Mouse (Mus musculus) layer of hippocampus, postnatal 10 days (tissue): ENCODE results near the gene Trim15. TPM values are rescaled to one million over a fixed set of nuclear protein-coding genes. Genes with fewer than 3 reads are reported as not detected.

Experiments used
- DNase-seq, 2 experiments: peaks; one replicate each; pipeline ENCODE4 v3.0.0; 2021; ENCODE audit warnings: low spot score in 2 of 2
- total RNA-seq, 2 experiments: library from RNA; stranded (reverse); gene quantifications; 2 replicates each; pipeline ENCODE4 v1.2.3; 2021

The Trim15 gene
- total RNA-seq, 2 experiments from 2014 or later = not detected

GRCm38 (mm10) chr17:36869955-36870810 lies 3.2 kb upstream of the Trim15 start:
- DNase-seq = no peak

DNA sequence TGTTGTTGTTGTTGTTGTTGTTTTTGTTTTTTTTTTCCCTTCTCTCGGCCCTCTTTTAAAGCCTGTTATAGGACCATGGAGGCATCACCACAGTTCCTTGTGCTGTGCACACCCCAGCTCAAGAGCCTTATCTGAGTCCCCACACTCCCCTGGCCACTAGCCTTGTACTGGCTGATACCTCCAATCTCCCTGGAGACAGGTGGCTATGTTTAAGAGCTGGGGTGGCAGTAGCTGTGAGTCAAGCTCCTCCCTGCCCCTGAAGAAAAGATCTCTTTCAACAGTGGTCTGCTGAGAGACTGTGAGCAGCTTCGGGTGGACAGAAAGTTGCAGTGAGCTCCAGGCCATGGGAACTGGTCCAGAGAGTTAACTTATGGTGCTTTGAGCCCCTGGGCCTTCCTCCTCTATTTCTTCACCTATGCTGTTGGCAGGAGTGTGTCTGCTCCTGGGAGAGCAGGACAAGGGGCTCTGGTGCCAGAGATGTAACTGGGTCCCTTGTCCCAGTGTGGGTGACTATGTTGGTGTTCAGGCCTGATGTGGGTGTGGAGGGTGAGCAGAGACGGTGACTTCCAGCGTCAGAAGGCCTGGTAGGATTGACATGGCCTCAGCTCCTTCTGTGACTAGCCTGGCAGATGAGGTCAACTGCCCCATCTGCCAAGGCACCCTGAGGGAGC lies 2.4 kb upstream of the Trim15 start, which contains the start of gene Trim10:
Gene Trim10, plus strand, starts transcription at position 291 of the 671 bp plus-strand sequence.
- no peak for DNase-seq

- no peak for DNase-seq
These were observed 1.8 kb upstream of the Trim15 start for GRCm38 (mm10) chr17:36868836-36869235.

GRCm38 (mm10) chr17:36861680-36862079 lies 5.3 kb downstream of the Trim15 start:
- DNase-seq = no peak

GRCm38 (mm10) chr17:36858181-36858580 lies 8.8 kb downstream of the Trim15 start:
- no peak for DNase-seq

DNA sequence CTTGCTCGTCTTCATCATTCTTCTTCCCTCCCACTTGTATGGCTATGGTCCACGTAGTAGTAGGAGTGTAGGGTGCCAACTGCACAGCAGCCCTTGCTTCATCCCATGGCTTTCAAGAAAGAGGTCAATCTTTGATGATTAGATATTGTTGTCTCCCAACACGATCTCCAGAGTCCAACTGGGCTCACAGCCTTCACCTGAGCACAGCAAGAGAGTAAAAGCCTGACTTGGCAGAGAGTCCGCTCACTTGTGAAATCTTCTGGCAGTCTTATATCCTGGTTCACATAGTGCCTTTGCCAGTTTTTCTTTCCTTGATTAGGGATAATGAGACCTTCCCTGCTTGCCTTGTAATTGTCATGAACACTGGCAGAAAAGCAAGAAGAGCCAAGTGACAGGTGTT lies 10.8 kb downstream of the Trim15 start:
- DNase-seq = no peak

- no peak for DNase-seq
These were observed 11.5 kb downstream of the Trim15 start for GRCm38 (mm10) chr17:36855484-36855883.

DNA sequence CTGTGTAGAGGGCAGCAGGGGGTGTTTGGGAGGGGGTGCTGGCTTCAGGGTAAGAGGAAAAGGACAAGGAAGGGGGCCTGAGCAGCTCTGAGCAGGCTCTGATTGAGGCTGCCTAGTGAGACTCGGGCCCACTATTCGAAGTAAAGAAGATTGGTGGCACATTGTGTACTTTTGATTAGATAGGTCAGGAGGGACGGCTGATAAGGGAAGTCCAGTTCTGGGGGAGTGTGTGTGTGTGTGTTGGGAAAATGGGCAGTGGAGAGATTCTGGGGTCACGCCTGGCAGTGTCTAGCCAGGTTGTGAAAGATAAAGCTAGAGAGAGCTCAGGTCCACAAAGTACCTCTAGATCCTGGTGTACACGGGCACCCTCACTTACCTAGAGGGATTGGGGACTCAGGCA lies 15.4 kb downstream of the Trim15 start:
- no peak for DNase-seq

DNA sequence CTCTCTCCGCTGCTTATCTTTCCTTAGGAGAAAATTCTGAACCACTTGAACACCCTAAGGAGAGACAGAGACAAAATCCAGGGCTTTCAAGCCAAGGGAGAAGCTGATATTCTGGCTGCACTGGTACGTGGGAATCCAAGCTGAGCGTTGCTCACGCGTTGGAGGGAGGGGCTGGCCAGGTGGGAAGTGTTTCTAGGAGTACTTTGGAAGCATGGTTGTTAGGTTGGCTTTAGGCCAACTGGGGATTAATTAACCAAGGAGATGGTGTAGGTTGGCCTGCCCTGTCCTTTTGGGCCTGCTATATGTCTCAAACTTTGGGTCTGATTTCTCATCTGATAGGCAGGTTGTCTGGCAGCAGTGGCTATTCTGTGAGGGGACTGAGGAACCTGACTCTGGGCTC lies 15.8 kb downstream of the Trim15 start:
- DNase-seq = no peak

GRCm38 (mm10) chr17:36849992-36850391 lies 17.0 kb downstream of the Trim15 start:
- DNase-seq = no peak

DNA sequence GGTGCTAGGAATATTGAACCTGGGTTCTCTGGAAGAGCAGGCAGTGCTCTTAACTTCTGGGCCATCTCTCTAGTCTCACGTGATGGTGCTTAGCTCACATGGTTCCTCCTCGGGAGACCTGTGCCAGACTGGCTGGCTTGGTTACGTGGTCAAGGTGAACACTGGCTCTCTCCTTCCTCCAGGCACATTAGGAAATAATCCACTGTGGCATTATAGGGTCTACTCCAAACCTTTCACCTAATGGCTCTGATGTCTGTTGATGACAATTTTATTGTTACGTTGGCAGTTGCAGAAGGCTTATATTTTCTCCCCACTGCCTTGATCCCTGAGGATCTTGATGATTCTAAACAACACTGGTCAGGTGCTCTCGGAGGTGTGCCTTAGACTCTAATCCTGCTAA lies 18.1 kb downstream of the Trim15 start:
- no peak for DNase-seq

DNA sequence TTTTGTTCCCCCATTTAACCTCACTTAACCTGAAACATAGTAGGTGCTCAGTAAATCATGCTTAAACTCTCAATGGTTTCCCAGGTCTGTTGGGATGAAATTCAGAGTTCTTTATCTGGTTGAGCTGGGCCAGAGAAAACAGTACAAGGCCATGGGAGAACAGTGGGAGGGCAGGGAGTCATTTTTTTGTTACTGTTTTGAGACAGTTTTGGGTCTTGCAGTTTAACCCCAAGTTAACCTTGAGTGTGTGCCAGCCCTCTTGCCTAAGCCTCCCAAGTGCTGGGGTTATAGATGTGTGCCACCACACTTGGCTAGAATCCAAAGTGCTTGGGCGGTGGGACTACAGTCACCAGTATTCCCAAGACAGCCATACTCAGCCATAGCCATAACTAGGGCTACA lies 22.3 kb downstream of the Trim15 start:
- DNase-seq = no peak

DNA sequence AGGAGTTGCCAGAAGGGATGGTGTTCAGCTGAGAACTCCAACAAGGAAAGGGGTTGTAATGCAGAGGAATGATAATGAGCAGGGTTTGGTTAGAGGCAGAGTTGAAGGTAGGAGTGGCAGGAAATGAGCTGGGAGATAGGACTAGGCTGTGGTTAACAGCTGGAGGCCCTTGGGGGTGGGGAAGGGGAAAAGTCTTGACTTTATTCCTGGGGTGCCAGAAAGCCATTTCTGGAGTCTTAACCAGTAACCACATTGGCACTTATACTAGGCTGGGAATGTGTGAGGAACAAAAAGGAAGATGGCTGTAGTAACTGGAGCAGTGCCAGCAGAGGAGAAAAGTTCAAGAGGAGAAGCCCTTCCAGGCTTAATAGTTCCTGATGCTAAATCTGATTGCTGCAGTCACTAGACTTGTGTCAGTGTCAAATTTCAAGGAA lies 22.7 kb downstream of the Trim15 start:
- no peak for DNase-seq

DNA sequence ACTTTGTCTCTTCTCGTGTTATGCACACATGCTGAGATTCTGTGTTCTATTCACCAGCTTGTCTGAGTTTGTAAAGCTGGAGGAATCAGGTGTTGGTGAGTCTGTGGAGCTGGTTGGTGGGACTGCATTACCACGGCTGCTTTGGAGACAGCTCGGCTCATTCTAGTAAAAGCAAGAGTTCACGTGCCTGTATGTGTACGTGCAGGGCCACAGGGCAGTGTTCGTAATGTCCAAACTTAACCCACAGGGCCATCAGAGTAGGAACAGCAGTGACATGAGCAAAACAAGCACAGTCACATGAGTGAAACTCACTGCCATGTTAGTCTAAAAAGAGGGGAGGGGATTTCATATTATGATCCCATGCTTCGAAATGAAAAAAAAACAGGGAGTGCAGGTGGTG lies 23.3 kb downstream of the Trim15 start:
- DNase-seq = no peak

DNA sequence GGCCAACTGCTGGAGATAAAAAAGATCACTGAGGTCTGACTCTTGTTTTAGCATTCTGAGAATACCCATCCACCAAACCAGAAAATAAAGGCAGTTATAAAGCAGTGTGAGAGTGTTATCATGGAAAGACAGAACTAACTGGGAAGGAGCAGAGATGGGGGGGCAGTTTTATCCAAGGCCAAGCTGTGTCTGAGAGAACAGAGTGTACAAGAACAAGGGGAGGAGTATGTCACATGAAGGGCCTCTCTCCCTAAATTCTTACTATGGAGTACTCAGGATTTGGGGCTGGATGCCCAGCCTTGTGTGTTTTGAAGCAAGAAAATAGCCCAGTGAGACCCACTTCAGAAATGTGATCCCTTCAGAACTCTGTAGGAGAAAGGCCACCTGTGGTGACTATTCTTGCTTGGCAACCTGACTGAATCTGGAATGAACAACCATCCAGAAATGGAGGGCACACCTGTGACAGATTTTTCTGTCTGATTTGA lies 26.0 kb downstream of the Trim15 start:
- no peak for DNase-seq

DNA sequence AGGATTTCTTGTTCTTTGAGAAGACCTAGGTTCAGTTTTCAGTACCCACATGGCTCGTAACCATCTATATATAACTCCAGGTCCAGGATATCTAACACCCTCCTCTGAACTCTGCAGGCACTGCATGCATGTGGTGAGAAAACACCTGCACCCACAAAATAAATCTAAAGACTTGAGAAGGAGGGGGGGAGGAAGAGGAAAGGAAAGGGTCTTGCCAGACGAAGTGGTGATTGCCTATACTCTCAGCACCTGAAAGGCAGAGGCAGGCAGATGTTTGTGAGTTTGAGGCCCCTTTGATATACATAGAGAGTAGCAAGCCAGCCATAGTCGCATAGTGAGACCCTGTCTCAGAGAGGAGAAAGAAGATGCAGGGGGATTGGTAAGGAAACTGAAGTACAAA lies 27.1 kb downstream of the Trim15 start:
- no peak for DNase-seq

GRCm38 (mm10) chr17:36839001-36839400 lies 28.0 kb downstream of the Trim15 start:
- no peak for DNase-seq

- DNase-seq = peak; percentile 98 to 99
These were observed 29.9 kb downstream of the Trim15 start, which contains the start of gene Trim26 for GRCm38 (mm10) chr17:36836874-36837647. Gene Trim26 (plus strand): TSS chr17:36837134.

DNA sequence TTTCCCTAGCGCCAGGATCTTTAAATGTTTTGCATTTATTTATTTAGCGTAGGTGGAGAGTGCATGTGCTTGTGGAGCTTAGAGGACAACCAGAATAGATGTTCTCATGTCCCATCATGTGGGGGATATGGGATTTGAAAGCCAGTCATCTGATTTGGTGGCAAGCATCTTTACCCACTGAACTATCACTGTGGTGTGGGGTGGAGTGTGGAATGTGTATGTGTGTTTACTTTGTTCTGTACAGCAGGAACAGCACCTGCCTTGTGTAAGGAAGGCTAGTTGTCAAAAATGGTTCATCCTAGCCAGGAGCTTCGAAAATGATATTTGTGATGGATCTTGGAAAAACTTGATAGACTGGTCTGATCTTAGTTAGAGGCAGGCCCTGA lies 30.6 kb downstream of the Trim15 start:
- no peak for DNase-seq

- DNase-seq = peak; percentile 51 to 57
These were observed 31.2 kb downstream of the Trim15 start for GRCm38 (mm10) chr17:36835591-36836426.

DNA sequence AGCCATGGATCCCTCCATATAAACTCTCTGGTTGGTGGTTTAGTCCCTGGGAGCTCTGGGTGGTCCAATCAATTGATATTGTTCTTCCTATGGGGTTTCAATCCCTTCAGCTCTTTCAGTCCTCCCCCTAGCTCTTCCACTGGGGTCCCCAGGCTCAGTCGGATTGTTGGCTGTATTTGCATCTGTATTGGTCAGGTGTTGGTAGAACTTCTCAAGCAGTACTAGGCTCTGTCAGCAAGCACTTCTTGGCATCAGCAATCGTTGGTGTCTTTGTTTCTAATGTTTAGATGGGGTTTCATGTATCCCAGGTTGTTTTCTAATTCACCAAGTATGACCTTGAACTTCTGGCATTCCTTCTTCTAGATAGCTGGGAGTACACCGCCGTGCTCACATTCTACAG lies 34.3 kb downstream of the Trim15 start:
- no peak for DNase-seq
